Mouse (Mus musculus) layer of hippocampus, adult 2 months (tissue): ENCODE measurements around the gene Ccdc15. TPM values are rescaled to one million over a fixed set of nuclear protein-coding genes. Genes with fewer than 3 reads are reported as not detected.

ENCODE experiments used
- DNase-seq, 2 experiments: peaks; one replicate each; pipeline ENCODE4 v3.0.0; 2022; ENCODE audit warnings: low spot score in 2 of 2
- H3K27ac ChIP-seq: fragments of 200-600 bp; 2 replicates; pipeline ENCODE4 v1.8.1; 2022
- H3K4me3 ChIP-seq: fragments of 200-600 bp; 2 replicates; pipeline ENCODE4 v1.8.1; 2022; ENCODE audit warnings: mild to moderate bottlenecking
- CTCF ChIP-seq: fragments of 200-600 bp; conservative IDR thresholded peaks from 2 replicates; pipeline ENCODE4 v1.8.1; 2022; ENCODE audit warnings: antibody characterized with exemption, mild to moderate bottlenecking, moderate library complexity
- long read RNA-seq, 2 experiments: library from polyadenylated mRNA; stranded (forward); transcript quantifications; one replicate each; pipeline ENCODE4 v2.0.0; 2021; ENCODE audit warnings: borderline mapping rate in 2 of 2
- total RNA-seq, 2 experiments: library from RNA; stranded (reverse); gene quantifications; 2 replicates each; pipeline ENCODE4 v1.2.3; 2021

The Ccdc15 gene
- total RNA-seq: 1 to 10 TPM; 1.6 to 3.1 TPM
- long read RNA-seq, experiment 1, partial matches to known transcripts: 0 of 1 reads
- long read RNA-seq, experiment 1, other reads (novel, unspliced or antisense): 1 of 1 reads
- long read RNA-seq, experiment 2, partial matches to known transcripts: 0 of 1 reads
- long read RNA-seq, experiment 2, other reads (novel, unspliced or antisense): 0 of 1 reads

GRCm38 (mm10) chr9:37347988-37348642 is at the start of gene Ccdc15:
Gene Ccdc15 (minus strand): TSS chr9:37348432.
- Histone ChIP-seq H3K27ac (peak within 1 kb of the TSS; percentile 98), H3K4me3 (peak within 1 kb of the TSS; percentile 69)
- TF ChIP-seq CTCF: peak; percentile 49
- DNase-seq: peak; percentile 98 to 99

GRCm38 (mm10) chr9:37393482-37394131 is 45.4 kb upstream of the Ccdc15 start:
- Histone ChIP-seq H3K4me3 (no peak overlapping the region), H3K27ac (no peak overlapping the region)
- TF ChIP-seq CTCF: peak; percentile 21; the same call in 1 of the 2 replicates
- DNase-seq: no peak

- no peak overlapping the region for H3K27ac ChIP-seq
- H3K4me3 ChIP-seq: no peak overlapping the region
- no peak for DNase-seq
- TF ChIP-seq CTCF: no peak
Measured at GRCm38 (mm10) chr9:37392071-37392470, 43.8 kb upstream of the Ccdc15 start.

GRCm38 (mm10) chr9:37390891-37391290 is 42.7 kb upstream of the Ccdc15 start:
- DNase-seq: no peak
- no peak for TF ChIP-seq CTCF
- Histone ChIP-seq H3K4me3 (no peak overlapping the region), H3K27ac (no peak overlapping the region)

- peak overlapping the region; percentile 82 for H3K27ac ChIP-seq
- TF ChIP-seq CTCF: peak; percentile 61
- DNase-seq: no peak
- H3K4me3 ChIP-seq: peak overlapping the region; percentile 56
Measured at GRCm38 (mm10) chr9:37384284-37385182, 36.3 kb upstream of the Ccdc15 start.

GRCm38 (mm10) chr9:37383161-37383560 is 34.9 kb upstream of the Ccdc15 start:
- TF ChIP-seq CTCF: no peak
- Histone ChIP-seq H3K27ac (no peak overlapping the region), H3K4me3 (no peak overlapping the region)
- DNase-seq: no peak

GRCm38 (mm10) chr9:37375718-37376117 is 27.5 kb upstream of the Ccdc15 start:
- DNase-seq: no peak
- H3K4me3 ChIP-seq: no peak overlapping the region
- TF ChIP-seq CTCF: no peak
- H3K27ac ChIP-seq: no peak overlapping the region; the same call in 1 of the 2 replicates

GRCm38 (mm10) chr9:37371232-37371801 is 23.1 kb upstream of the Ccdc15 start:
- DNase-seq: no peak
- Histone ChIP-seq H3K4me3 (no peak overlapping the region; the same call in 1 of the 2 replicates), H3K27ac (peak overlapping the region; percentile 2; the same call in 1 of the 2 replicates)
- no peak for TF ChIP-seq CTCF

GRCm38 (mm10) chr9:37368860-37369259 is 20.6 kb upstream of the Ccdc15 start:
- H3K27ac ChIP-seq: peak overlapping the region; percentile 98

GRCm38 (mm10) chr9:37368081-37368830 is 20.0 kb upstream of the Ccdc15 start:
- DNase-seq: no peak
- Histone ChIP-seq H3K4me3 (peak overlapping the region; percentile 47), H3K27ac (peak overlapping the region; percentile 98)
- TF ChIP-seq CTCF: peak; percentile 68

More at GRCm38 (mm10) chr9:37368860-37369259, 20.6 kb upstream of the Ccdc15 start:
- peak overlapping the region; percentile 47 for H3K4me3 ChIP-seq
- DNase-seq: no peak
- peak; percentile 47 for TF ChIP-seq CTCF

- H3K27ac ChIP-seq: peak within 1 kb of the TSS; percentile 98
- peak in 1 of 2 experiments; percentile 70 for DNase-seq
- no peak for TF ChIP-seq CTCF
- peak within 1 kb of the TSS; percentile 47 for H3K4me3 ChIP-seq
Measured at GRCm38 (mm10) chr9:37367301-37368080, 19.3 kb upstream of the Ccdc15 start, which contains the start of gene Hepacam. Gene Hepacam (plus strand): TSS chr9:37367351.
